Mouse (Mus musculus): ENCODE measurements around the gene Pigo.

The Pigo gene

DNA sequence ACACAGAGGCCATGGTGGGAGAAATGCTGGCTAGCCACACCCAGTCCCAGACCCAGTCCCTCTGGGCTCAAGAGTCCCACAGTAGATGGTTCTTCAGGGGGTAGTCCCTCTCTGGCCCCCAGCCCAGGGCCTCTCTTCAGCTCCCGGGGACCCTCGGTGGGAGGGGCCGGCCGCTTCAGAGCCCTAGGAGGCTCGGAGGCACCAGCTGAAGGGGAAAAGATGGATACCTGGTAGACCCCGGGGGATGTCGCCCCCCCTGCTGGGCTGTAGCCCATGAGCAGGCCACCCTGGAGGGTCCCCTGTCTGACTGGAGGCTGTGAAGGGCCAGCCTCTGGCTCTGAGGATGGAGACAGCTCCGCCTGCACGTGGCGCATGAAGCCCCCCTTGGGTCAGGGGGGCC lies 10.7 kb upstream of the Pigo start:
- no peak for DNase-seq

GRCm38 (mm10) chr4:43035851-43036250 lies 10.2 kb upstream of the Pigo start:
- DNase-seq = no peak

- no peak for DNase-seq
Observed at GRCm38 (mm10) chr4:43033481-43033880, 7.9 kb upstream of the Pigo start.

- DNase-seq = no peak
Observed at GRCm38 (mm10) chr4:43032501-43032900, 6.9 kb upstream of the Pigo start.

DNA sequence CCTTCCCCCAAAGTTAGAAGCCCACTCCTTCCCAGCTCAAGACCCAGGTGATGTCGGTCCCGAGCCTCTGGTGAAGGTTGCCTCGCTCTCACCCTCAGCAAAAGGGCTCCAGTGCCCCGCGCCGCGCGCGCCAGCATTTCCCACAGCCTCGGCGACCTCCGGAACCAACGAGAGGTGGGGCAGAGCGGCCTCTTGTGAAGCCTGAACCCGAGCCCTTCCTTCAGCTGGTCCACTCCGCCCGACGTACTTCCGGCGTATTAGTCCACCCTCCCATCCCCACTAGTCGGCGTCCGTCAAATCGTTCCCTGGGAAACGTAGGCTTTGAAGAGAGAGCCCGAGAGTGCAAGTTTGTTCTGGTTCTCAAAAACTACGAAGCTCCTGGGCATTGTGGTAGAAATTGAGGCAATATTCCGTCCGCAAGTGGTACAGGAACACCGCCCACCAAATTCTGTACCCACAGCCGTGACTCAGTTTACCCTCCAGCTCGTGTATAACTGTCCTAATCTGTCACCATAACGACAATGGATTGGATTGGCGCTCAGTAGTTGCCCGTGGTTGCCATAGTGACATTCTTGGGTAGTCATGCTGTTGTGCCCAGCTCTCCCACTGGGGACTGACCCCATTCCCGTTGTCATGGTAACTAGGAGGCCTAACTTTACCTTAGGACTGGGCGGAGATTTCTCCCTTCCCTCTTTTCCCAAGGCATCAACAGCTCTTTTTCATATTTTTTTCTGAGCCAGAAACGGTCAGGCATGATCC lies 5.8 kb upstream of the Pigo start, which contains the start of gene Stoml2:
Gene Stoml2, minus strand, starts transcription at position 474 of the 759 bp plus-strand sequence.
- peak; percentile 96 for DNase-seq

DNA sequence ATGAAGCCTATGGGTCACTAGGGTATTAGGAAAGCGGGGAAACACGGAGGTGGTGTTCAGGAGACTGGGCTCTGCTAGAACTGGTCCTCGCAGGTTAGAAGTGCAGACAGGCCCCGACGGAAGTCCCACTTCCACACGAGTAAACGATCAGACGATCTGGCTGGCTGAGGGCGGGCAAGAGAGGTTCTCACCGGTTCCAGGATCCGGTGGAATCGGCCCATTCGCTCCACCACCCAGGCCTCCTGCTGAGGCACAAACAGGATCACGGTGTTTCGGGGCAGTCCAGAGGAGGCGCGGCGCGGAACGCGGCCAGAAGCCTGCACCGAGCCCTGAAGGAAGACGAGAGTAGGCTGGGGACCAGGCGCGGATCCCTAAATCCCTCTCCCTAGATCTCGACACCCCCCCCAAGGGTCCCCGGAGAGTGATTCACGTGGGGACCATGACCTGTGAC lies 5.2 kb upstream of the Pigo start:
- no peak for DNase-seq

DNA sequence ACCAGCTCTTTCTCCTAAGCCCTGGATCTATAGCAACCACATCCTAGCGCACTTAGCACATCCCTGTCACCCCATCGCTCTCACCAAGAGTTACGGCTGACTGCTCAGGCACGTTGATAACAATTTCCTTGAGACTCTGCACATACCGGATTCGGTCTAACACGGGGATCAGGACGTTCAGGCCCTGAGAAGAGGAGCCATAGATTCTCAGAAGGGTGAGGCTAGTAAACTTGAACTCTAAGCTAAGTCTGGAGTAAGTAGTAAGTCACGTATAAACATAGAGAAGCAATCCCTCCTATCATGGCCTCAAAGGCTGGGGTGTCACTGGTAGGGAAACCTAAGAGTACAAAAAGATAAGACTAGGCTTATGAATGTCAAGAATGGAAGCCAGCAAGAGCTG lies 4.7 kb upstream of the Pigo start:
- no peak for DNase-seq

DNA sequence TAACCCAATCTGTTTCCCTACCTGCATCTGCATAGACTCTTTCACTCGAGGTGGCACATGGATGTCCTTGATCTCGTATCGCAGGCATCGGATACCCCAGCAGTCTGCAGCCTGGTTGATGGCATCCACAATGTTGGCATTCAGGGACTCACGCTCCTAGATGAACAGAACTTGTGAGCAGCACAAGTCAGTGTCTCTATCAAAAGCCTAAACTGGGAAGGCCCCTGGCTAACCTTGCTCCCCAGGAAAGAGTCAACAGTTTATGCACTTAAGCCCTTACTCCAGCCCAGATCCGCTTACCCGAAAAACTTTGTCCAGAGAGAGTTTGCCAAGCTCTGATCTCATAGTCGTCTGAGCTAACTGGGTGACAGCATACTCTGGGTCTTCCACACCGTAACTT lies 4.1 kb upstream of the Pigo start:
- no peak for DNase-seq

DNA sequence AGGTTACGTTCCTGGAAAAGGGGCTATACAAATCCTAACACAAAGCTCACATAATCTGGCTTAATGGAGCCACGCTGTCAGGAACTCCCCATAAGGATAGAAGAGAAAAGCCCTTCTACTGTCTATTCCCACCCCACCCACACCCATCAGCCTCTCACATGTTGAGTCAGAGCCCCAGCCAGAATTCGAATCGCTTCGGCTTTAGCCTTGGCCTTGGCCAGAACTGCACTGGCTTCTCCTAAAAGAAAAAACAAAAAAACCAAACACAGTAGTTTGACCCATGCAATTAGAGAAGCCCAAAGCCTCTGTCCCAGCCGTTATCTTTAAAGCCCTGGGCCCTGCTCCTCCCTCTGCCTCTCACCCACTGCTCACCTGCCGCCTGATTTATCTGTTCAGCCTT lies 3.5 kb upstream of the Pigo start:
- DNase-seq = no peak

DNA sequence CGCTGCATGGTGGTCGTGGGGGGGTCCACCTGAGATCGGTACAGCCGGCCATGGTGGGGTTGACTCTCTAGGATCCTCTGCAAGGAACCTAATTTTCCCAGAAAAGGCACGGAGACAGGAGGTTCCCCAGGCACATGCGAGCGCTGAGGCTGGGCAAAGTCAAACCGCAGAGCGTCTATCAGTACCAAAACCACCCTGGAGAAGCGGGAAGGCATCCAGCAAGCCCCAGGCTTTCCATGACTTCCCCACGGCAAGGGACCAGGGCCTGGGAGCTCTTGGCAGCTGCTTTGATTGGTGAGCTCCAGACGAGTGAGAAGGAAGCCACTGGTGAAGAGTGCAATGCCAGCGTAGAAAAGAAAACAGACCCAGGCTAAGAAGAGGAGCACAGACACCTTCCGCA lies 946 bp downstream of the Pigo start:
- no peak for DNase-seq

DNA sequence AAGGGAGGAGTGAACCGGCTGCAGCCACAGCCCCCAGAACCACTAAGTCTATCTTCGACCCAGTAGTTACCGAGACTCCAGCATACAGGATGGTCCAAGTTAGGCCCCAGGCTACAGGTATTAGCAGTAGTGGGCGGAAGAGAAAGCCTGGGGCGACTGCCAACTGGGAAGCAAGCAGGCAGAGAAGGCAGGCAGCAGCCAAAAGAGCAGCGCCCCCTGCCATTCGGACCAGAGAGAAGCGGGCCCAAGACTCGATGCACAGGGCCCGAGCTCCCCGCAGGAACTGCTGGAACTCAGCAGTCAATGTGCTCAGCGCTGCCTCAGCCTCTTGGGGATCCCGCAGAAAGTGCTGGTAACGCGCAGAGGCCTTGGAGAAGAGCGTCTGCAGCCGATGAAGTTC lies 4.3 kb downstream of the Pigo start:
- no peak for DNase-seq

GRCm38 (mm10) chr4:43020876-43021275 lies 4.7 kb downstream of the Pigo start:
- no peak for DNase-seq

DNA sequence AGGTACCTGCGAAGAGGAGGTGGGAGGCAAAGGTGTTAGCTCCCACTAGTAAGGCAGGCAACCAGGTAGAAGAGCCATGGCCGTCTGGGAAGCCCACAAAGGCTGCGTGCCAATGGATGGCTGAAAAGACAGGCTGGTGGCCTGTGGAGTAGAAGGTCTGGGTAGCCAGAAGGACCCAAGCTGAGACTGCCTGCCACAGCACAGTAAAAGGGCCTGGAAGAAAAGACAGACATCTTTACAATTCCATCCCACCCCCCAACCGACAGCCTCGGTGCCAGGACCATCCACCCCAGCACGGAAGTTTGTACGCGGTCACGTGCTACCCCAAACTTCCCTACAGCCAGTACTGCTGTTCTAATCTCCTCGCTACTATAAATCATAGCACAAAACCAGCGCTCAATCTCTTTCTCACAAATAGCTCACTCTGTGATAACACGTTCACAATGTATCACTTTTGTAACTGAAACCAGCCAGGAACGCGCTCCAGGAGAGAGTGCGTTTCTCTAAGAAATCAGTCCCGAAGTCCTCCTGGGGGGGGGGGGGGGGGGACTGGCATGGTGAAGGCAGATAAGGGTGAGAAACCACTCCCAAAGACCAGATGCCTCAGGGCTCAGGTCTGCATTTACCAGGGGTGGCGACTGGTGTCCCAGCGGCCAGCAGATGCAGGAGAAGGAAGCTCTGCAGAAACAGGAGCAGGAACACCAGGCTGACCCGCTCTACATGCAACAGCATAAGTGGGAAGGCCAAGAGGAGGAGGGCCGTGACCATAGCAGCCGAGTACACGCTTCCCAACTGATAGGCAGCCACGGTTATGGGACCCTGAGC lies 5.8 kb downstream of the Pigo start:
- DNase-seq = no peak

DNA sequence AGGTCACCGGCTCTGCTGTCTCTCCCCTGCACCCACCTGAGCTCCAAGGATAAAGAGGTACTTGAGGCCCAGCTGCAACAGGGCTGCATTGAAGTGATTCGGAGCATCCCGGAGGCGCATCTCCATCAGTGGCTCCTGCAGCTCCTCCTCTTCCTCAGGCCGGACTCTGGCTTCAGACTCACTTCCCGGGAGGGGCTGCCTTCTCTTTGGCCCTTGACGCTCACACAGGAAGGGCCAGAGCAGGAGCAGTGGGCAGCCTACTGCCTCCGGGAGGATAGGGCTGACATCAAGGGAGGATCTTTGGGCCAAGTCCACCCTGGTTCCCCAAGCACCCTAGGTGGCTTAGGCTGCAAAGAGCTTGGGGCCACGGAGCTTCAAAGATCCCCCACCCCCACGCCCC lies 6.4 kb downstream of the Pigo start:
- DNase-seq = no peak

- DNase-seq = no peak
Observed at GRCm38 (mm10) chr4:43018156-43018555, 7.5 kb downstream of the Pigo start.

DNA sequence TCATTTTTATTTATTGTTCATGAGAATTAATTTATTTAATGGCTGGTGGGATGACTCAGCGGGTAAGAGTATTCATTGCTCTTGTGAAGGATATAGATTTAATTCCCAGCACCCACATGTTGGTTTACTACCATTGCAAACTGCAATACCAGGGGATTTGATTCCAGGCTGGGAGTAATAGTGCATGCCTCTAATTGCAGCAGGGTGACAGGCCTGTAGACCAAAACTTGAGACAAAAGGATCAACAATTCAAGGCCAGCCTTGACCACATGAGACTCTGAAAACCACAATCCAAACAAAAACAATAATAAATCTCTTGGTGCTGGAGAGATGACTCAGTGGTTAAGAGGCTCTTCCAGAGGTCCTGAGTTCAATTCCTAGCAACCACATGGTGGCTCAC lies 13.5 kb downstream of the Pigo start:
- no peak for DNase-seq

GRCm38 (mm10) chr4:43010161-43011038 lies 15.2 kb downstream of the Pigo start, which contains the start of gene Fancg:
TSS of gene Fancg (minus strand) at chr4:43010506.
- DNase-seq = peak; percentile 88

DNA sequence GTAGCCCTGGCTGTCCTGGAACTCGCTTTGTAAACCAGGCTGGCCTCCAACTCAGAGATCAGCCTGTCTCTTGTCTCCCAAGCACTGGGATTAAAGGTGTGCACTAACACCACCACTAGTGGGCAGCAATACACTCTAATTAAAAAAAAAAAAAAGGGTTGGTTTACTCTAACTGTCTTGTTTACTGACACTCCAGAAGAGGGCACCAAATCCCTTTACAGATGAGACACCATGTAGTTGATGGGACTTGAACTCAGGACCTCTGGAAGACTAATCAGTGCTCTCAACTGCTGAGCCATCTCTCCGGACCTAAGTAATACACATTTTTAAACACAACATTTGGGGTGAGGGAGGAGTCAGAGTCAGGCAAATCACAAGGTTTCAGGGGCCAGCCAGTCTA lies 19.9 kb downstream of the Pigo start:
- DNase-seq = no peak

DNA sequence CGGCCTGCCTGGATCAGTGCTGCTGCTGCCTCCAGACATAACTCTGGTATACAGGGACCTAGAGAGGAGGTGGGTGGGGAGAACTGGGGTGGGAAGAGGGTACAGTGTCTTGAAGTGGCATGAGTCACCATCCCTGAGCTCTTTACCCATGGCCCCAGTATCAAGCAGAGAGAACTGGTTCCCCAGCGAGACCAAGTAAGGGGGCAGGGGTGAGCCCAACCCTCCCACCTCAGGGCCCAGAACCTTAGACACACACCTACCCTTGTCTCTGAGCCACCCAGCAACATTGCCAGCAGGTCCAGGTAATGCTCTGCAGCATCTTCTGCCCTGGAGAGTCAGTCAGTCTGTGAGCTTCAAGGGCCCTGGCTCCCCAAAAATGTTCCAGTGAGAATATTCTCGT lies 20.7 kb downstream of the Pigo start:
- DNase-seq = no peak

GRCm38 (mm10) chr4:43002756-43003439 lies 22.7 kb downstream of the Pigo start:
- DNase-seq = no peak

DNA sequence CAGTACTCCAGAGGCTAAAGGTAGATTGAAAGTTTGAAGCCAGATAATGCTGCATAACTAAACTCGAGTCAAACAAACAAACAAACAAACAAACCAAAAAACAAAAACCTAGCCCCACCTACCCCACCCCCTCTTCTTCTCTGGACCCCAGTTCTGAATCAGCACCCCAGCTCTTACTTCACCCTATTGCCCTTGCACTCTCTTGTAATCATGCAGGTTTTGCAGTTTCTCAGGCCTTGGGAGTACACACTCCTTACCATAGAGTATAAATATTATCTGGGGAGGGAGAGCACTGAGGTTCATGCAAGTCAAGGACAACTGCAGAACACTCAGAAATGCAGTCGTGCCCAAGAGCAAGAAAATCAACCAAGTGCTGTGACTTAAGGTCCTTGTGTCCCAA lies 24.3 kb downstream of the Pigo start:
- DNase-seq = no peak
